Mouse (Mus musculus) spleen, postnatal 4 days (tissue): ENCODE data around the gene Hhatl.

Experiments used
- DNase-seq, 2 experiments: peaks; one replicate each; pipeline ENCODE4 v3.0.0; 2022; ENCODE audit warnings: low spot score in 2 of 2

The Hhatl gene

DNA sequence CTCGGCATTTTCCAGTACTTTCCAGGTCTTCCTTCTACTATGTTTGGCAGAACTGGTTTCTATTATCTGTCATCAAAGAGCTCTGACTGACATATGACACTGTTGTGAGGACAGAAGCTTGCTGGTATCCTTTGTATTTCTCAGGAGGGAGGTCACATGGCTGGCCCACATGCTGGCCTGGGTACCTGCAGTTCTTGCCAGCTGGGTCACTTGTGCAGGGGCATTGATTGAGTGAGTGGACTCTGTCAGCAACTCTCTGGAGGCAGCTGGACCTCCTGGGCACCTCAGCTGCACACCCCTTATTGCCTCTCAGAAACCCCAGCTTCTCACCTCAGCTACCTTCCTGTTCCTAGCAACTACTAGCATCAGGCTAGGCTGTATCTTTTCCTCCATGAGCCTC is 15.2 kb upstream of the Hhatl start:
- DNase-seq: no peak

DNA sequence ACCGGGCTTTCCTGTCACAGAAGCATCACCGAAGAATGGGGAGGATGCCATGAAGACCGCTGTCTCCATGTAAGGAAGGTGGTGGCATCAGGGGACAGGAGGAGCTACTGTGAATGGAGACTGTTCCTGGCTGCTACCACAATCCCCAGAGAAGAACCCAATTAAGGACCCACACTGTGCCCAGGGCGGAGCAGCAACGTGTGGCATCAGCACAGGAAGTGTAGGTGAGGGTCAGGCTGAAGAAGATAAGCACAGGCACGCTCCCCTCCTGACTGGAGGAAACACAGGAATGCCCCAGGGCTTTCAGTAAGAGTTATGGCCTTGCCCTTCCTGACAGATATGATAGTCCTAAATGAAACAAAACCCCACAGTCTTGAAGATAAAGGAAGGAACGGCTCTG is 10.4 kb upstream of the Hhatl start:
- no peak for DNase-seq

DNA sequence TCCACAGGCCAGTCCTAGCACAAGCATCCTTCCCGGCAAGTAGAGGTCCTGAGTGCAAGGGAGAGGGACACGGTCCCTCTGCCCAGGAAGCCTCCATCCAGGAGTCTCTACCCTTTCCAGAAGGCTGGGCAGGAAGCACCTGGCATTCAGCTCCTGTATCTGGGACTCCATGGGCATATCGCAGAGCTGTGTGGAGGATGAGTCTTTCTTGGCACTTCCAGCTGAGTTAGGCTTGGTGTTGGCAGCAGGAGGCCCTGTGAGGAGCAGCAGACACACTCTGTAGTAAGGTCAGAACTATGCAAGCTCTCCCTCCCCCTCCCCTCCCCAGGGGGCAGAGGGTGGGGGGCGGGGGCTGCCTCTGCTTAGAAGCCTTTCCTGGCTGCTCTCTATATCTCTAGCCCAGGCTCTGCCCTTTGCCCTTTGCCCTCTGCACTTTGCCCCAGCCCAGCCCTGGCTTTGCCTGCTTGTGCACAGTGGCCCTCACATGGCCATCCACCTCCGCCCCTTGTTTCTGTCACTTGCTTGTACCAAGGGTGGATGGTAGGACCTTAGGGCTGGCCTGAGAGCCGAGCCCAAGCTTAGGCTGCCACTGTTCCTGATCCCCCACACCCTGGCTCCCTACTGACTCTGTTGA is 6.7 kb upstream of the Hhatl start:
- DNase-seq: no peak

DNA sequence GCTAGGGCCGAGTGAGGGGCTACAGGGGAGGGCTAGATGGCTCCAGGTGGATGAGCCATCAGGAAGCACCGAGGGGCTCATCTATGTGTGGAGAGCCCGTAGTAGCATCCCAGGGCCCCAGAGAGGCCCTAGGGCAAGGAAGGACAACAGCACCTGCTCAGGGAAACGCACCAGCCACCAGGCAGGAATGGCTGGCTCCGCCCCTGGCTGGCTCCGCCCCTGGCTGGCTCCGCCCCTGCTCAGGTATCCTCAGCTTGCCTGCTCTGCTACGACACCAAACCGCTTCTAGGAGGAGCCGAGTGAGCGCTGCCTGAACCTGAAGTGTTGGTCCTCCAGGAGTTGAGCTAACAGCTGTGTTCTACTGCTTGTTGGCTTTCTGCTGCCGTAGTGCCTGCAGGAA is 5.4 kb upstream of the Hhatl start:
- no peak for DNase-seq

DNA sequence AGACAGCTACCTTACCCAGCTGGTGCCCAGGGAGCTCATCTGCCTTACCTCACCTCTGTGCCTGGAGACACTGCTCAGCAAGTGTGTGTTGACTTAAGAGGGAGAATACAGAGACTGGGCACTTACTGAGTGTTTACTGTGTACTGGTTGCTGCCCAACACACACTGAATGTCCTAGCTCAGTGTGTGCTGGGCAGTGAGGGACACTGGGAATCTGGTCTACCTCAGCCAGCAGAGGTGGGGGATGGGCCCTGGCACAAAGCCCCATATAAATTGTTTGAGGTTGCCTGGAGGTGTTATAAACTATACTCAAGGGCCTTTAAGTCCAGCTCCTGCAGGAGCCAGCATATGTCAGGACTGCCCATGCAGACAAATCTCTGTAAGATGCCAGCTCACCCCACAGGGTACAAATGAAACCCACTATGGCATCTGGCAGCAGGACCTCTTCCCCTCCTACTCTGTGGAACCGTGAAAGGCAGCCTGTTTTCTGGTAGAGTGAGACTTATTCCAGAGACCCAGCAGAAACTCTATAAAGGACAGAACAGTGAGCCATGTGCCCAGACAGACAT is 2.7 kb upstream of the Hhatl start:
- no peak for DNase-seq

DNA sequence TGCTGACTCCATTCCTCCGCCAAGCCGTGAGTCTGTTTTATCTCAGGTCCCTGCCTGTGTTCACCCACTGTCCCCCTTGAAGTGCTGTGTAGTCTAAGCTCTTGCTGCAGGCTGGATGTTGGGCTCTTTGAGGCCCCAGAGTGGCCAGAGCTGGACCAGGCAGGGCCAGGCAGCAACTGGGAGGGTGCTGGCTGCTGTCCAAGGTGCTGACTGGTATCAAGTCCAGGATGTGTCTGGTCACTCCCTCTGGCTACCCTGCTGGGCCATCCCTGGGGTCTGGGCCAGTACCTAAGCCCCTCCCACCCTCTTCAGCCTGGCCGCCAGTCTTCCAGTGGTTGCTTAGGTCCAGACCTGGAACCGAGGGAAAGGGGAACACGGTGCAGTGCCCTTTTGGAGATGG is 1.1 kb downstream of the Hhatl start:
- peak in 1 of 2 experiments; percentile 73 for DNase-seq

DNA sequence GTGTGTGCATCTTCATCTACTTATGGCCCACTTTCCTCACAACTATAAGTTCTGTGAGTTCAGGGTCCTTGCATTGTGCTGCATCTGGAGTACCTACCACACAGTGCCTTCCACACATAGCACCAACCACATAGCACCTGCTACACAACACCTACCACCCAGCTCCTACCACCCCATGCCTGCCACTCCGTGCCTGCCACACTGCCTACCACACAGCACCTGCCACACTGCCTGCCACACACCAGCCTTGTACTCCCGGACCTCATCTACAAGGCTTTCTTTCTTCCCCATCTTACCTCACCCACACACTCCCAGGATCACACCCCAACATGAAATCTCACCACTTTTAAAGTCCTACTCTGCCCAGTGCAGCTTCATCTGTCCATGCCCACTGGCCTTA is 5.9 kb downstream of the Hhatl start:
- DNase-seq: no peak

DNA sequence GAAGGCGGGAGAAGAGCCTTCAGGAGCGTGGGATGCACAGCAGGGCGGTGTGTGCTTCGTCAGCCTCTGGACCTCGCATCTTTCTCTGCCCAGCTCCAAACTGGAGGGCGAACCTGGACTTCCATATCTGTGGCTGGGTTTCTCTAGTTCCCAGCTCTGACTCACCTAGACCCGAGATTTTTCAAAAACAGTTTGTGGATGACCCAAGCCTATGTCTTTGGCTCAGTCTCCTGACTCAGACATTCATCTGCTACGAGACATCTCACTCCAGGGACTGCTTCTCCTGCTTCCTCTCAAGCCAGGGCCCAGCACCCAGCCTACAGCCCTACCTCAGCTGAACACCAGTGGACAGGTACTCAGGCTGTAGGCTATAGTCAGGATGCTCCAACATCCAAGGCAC is 7.0 kb downstream of the Hhatl start:
- no peak for DNase-seq

DNA sequence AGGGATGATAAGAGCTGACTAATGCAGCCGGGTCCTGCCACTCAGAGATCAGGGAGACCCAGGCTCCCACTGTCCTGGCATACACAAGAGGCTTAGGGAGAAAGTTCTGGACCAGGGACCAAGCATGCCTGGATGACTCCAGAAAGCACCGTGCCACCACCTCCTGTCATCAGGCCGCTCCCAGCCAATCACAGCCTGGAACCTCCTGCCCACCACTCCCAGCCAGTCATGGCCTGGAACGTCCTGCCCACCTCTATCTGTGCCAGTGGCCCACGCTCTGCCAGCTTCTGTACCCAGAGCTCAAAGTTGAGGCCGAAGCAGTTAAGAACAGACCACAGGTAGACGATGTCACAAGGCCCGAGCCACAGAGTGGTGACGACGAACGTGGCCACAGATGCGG is 7.5 kb downstream of the Hhatl start:
- no peak for DNase-seq

DNA sequence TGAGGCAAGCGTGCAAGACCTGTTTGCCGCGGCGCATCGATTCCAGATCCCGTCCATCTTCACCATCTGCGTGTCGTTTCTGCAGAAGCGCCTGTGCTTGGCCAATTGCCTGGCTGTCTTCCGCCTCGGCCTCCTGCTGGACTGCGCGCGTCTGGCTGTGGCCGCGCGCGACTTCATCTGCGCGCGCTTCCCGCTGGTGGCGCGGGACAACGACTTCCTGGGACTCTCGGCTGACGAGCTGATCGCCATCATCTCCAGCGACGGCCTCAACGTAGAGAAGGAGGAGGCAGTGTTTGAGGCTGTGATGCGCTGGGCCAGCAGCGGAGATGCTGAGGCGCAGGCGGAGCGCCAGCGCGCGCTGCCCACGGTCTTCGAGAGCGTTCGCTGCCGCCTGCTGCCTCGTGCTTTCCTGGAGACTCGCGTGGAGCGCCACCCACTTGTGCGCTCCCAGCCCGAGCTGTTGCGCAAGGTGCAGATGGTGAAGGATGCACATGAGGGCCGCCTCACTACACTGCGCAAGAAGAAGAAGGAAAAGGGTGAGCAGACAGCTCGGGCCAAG is 14.2 kb downstream of the Hhatl start:
- DNase-seq: no peak

DNA sequence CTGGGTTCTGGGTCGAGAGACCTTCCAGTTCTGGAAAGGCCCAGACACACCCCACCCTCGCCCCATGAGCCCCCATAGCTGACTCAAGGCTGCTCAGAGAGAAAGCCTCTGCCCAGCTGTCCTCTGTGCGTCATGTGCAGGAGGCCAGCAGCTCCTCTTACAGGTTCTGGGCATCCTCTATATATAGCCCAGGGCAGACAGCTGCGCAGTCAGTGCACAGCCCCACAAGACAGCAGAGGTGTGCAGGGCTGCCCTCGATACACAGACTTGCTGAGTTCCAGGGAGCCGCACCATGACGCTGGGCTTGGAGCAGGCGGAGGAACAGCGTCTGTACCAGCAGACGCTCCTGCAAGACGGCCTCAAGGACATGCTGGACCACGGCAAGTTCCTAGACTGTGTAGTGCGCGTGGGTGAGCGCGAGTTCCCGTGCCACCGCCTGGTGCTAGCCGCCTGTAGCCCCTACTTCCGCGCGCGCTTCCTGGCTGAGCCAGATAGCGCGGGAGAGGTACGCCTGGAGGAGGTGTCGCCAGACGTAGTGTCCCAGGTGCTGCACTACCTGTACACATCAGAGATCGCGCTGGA is 14.7 kb downstream of the Hhatl start, which contains the start of gene Klhl40:
TSS of gene Klhl40 (plus strand) at position 124 of the 582 bp plus-strand sequence.
- no peak for DNase-seq

DNA sequence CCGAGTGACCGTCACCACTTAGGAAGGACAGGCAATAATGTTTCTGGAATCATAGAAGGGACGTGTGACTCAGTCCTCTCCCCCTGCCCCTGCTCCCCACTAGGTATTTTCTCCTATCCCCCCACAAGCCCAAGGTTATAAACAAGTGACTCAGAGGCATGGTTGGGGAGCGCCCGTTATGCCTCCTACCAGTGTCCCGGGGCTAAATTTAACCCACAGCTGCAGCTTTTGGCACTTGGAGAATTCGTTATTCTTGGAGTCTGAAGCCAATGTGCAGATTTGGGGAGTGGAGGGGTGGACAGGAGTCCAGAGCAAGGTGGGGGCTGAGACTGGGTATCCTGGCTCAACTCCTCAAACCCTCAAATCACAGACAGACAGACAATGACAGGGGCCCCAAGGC is 15.8 kb downstream of the Hhatl start:
- no peak for DNase-seq

DNA sequence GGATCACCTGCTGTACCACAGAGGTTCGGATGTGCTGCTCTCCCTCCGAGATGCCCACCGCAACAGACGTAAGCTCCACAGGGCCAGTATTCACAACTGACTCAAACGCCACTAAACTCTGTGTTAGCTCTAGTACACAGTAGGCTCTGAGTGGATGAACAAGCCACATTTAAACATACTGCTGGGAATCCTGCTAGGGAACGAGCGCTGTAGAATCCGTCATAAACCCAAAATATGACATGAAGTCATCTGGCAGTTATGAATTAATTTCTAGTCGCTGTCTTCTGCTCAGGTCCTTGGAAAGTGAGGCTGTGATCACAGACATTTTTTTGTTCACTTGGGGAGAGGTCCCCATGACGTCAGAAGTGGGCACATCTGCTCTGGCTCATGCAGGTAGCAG is 16.4 kb downstream of the Hhatl start:
- no peak for DNase-seq

DNA sequence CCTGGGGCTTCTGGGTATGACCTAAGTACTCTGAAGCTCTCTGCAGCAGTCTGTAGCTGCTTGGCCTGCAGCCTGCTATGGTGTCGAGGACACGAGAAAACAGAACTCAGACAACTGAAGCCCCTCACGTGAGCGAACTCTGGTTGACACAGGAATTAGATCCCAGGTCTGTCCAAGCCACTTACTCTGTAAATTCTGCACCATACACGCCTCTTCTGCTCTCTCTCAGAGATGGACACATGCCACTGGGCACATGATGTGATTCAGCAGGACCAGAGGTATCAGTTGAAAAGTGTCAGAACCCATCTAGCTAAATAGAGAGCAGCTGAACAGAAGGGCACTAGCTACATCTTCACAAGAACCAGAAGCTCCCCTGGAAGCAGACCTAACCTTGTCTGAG is 19.9 kb downstream of the Hhatl start:
- DNase-seq: no peak

DNA sequence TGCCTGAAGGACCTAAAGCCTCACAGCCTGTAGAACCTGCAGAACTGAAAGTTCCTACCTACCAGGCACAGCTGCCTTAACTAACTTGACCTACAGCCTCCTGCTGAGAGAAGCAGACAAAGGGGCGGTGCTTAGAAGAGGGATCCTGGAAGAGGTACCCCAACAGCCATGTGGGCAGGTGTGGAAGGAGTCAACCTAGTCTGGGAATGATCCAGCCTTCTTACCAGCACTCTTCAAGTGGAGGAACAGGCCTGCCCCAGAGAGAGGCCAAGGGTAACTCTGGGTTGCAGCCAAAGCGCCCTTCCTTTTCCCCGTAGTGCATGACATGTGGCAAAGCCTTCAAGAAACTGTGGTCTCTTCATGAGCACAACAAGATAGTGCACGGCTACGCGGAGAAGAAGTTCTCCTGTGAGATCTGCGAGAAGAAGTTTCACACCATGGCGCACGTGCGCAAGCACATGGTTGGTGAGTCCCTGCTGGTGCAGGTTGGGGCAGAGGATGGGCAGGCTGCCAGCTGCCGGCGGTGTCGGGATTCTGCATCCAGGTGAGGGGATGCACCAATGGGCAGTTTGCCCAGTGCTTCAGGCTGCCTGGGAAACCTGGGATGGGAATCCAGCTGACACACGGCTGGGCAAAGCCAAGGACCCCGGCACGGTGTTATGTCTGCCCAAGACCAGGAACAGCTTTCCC is 27.0 kb downstream of the Hhatl start:
- no peak for DNase-seq

DNA sequence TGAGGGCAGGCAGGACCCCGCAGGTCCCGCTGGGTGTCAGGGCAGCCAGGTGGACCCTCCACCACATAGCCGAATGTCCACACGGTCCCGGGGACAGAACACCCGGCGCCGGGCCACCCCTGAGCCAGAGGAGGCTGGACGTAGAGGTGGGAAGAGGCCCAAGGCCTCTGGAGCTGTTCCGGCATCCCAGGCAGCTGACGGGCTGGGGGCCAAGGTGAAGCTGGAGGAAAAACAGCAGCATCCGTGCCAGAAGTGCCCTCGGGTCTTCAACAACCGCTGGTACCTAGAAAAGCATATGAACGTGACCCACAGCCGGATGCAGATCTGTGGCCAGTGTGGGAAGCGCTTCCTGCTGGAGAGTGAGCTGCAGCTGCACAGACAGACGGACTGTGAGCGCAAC is 28.6 kb downstream of the Hhatl start:
- DNase-seq: no peak

DNA sequence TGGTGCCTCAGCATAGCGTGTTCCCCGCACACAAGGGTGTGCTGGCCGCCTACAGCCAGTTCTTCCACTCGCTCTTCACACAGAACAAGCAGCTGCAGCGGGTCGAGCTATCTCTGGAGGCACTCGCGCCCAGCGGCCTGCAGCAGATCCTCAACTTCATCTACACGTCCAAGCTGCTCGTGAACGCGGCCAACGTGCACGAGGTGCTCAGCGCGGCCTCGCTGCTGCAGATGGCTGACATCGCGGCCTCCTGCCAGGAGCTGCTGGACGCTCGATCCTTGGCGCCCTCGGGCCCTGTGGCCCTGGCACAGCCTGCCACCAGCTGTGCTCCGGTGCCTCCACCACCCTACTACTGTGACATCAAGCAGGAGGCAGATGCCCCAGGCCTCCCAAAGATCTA is 29.5 kb downstream of the Hhatl start:
- DNase-seq: no peak

DNA sequence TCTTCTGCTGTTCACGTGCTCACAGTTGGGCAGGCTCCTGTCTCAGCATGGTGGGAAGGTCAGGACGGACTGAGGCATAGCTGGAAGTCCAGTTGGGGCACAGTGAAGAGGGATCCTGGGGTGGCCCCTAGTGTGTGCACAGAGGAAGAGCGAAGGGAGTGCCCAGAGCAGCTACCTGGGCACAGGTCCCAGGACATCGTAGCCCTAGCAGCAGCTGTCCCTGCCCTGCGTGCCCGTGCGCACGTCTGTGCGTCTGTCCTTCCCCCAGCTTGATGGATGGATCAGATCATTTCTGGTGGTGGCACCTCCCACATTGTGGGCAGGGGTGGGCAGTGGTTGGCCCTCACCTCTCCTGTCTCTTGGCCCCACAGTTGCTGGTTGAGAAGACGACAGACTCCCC is 30.1 kb downstream of the Hhatl start:
- no peak for DNase-seq

DNA sequence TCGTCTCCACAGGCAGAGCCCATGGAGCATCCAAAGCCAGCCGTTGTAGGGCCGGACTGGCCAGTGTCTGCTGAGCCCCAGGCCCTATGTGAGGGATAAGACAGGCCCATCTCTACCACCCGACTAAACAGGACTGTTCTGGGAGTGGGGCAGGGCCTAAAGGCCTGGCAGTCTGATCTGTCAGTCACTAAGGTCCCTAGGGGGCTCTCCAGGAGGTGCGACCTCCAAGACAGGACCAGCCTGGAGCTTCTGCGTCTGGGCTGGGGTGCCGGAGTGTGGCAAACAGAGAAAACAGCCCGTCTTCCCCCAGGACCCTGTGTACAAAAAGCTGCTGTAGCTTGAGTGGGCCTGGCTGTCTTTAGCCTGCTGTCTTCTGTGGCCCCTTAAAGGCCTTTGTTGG is 30.5 kb downstream of the Hhatl start:
- DNase-seq: no peak

DNA sequence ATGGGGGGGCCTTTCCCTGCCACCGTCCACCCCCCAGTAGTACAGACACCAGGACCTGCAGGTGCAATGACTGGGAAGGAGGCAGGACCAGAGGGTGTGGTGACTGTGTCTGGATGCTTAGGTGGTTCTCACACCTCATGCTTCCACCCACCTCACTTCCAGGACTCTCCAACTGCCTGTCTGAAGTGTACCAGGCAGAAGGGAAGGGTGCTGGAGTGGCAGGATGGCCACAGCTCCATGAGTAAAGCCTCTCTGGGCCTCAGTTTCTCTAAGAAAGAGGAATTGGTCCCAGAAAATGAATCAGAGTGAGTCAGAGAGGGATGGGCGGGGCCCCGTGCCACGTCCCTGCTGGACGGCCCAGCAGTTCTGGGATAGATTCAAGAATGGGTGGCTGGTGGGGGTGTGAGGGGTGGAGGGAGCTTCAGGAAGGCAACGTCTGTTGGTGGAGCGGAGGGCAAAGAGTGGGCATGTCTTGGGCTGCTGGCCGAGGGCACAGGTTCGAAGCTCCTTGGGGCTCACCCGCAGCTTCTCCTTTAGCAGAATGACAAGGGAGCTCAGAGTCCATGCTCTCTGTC is 31.1 kb downstream of the Hhatl start:
- no peak for DNase-seq

DNA sequence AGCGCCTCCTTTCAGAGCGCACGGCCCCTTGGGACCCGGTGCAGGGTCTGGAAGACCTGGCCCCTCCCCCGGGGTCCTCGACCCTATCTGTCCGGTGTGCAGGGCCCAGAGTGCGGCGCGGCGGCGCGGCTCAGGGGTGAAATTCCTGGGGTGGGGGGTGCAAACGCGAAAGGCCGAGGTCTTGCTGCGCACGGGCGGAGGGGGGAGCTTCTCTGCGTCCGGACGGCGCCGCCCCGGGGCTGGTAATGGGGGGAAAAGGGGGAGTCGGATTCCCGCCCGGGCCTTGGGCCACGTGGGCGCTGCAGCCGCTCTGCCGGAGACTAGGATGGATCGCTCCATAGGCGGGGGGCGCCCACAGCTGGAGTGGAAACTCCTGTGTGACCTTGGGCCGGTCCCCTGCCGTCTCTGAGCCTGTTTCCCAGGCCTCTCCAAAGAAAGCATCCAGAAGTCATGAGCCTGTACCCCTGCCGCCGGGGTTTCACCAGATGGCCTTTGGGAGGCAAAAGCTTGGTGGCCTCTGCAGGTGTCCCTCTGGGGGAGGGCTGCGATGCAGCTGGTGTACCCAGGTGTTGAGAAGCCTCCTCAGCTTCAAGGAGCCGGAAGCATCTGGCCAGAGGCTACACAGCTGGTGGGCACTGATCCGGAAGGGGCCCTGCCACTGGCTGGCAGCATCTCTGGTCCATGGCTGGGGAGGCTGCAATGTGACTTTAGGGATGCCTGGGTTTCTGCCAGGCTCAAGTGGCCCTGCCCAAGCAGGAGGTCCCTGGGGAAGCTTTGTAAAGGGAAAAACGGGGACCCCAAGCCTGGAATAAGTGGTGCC is 31.8 kb downstream of the Hhatl start:
- DNase-seq: peak; percentile 17 to 69
